Mouse (Mus musculus): ENCODE results near the gene Trabd.

DNA sequence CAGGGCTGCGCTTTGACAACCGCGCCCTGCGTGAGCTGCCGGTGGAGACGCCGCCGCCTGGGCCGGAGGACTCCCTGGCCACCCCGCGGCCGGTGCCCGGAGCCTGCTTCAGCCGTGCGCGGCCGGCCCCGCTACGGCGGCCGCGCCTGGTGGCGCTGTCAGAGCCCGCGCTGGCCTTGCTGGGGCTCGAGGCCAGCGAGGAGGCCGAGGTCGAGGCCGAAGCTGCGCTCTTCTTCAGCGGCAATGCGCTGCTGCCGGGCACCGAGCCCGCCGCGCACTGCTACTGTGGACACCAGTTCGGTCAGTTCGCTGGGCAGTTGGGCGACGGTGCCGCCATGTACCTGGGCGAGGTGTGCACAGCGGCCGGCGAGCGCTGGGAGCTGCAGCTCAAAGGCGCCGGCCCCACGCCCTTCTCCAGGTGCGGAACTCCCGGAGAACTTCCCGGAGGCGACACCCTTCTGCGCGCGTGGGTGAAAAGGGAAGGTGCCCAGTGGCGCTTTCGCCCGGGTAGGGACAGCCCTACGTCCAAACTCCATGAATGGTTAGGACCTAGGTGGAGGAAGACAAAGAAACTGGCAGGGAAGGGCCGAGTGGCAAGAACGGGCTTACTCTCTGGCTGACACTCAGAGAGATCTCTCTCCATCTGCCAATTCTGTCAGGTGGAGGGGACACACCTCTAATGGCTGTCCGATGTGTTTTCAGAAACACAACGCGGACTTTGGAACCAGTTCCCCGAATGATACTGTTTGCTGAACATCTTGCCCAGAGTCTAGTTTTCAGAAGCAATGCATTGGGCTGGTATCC, 14.5 kb downstream of the Trabd start:
- TF ChIP-seq GATA1 (IDR thresholded peaks at IDR 0.05; ENCODE audit: borderline replicate concordance, low read length) (no peak), FLI1 (IDR thresholded peaks at IDR 0.05; ENCODE audit: low read length) (no peak)
